Comparison of ENCODE assay signal across 8 mouse cellular contexts in genomic region chr1:65178126-65178901, GRCm38 (mm10). TPM values are rescaled to one million over a fixed set of nuclear protein-coding genes. Genes with fewer than 3 reads are reported as not detected.
DNase-seq lines count a peak whose midpoint lies in the region; ATAC-seq and TF ChIP-seq lines count a peak whose summit lies in the region.

No protein-coding gene starts in this region.

- H3K4me1 ChIP-seq in forebrain, embryonic 14.5 days (ENCODE audit: control insufficient read depth, insufficient read depth, low read length): peaks cover 19% of the 10 kb centered on the region
- peaks cover 7% of the 10 kb centered on the region for H3K4me1 ChIP-seq in lung, adult 2 months (ENCODE audit: control insufficient read depth, insufficient read depth, low read length)

- WGBS in forebrain, embryonic 14.5 days: 7% methylated on average over 27 of the region's 27 CpGs
- 1% methylated on average over 27 of the region's 27 CpGs for WGBS in lung, adult 2 months

- peak overlapping the region; percentile 75 for H3K4me3 ChIP-seq in forebrain, embryonic 14.5 days (ENCODE audit: low read depth, low read length)
- H3K4me3 ChIP-seq in lung, adult 2 months (replicated peaks; ENCODE audit: extremely low read depth, low read depth, low read length): peak overlapping the region; percentile 71

- H3K27ac ChIP-seq in forebrain, embryonic 14.5 days (ENCODE audit: low read depth, low read length): peak overlapping the region; percentile 98

- H3K27me3 ChIP-seq in forebrain, embryonic 14.5 days (replicated peaks; ENCODE audit: control insufficient read depth, insufficient read depth, low read length): no peaks in the 10 kb centered on the region

- intact Hi-C loops in heart, postnatal 25 days (cut with DNase I): loop anchor here (2.0 kb wide), 2 partner anchors 66 to 132 kb away; no protein-coding TSS in a partner anchor

- ATAC-seq in forebrain, embryonic 14.5 days: peak; percentile 82
- ATAC-seq in neutrophil, adult 5-6 weeks (ENCODE audit: extremely low read depth, insufficient number of reproducible peaks, low FRiP score, poor library complexity, severe bottlenecking): peak; percentile 91

- H3K9me3 ChIP-seq in forebrain, embryonic 14.5 days (replicated peaks; ENCODE audit: control insufficient read depth, low read length): no peaks in the 10 kb centered on the region

- H3K4me2 ChIP-seq in forebrain, embryonic 14.5 days (ENCODE audit: low read length): peak overlapping the region; percentile 55

- TF ChIP-seq POLR2A in lung, adult 2 months (IDR thresholded peaks at IDR 0.05; ENCODE audit: borderline replicate concordance, extremely low read depth, low read depth, low read length): peak; percentile 54; the same call in 1 of the 2 replicates

- H3K36me3 ChIP-seq in forebrain, embryonic 14.5 days (ENCODE audit: control insufficient read depth, insufficient read depth, low read length): peaks cover 14% of the 10 kb centered on the region

- peak; percentile 99 for DNase-seq in ES-CJ7 (ENCODE audit: low read depth, low spot score)
- DNase-seq in cerebellum, adult 11 months: peak; percentile 84
- DNase-seq in forebrain, embryonic 14.5 days (ENCODE audit: low spot score): peak; percentile 93
- DNase-seq in heart, postnatal 25 days (ENCODE audit: low spot score): peak; percentile 93
- DNase-seq in layer of hippocampus, adult 18-20 months (ENCODE audit: low spot score in 2 of 2): peak; percentile 86 to 95
- peak; percentile 96 for DNase-seq in lung, adult 2 months
- peak; percentile 84 to 88 for DNase-seq in thymus, adult 18-20 months

- peak overlapping the region; percentile 88 for H3K9ac ChIP-seq in forebrain, embryonic 14.5 days (ENCODE audit: low read length)

- peak; percentile 70 for TF ChIP-seq CTCF in lung, adult 2 months (IDR thresholded peaks at IDR 0.05; ENCODE audit: insufficient read depth, low read length)

RNA-seq across cellular contexts. Expression of gene Idh1, which starts 8.0 kb away (rescaled TPM):
- polyA plus RNA-seq in forebrain, embryonic 14.5 days (2014; fragmentation: Nextera tagmentation; extraction: Ambion mirVana): 535 and 539 TPM in 2 replicates
- total RNA-seq in heart, postnatal 25 days (2021): 10 to 100 TPM; 65.9 to 74.1 TPM
- total RNA-seq in layer of hippocampus, adult 18-20 months (2021): 10 to 100 TPM; 40.0 to 47.8 TPM
- 18.3 and 32.7 TPM in 2 replicates for polyA plus RNA-seq in lung, adult 2 months (2012; rRNA removed)
- total RNA-seq in neutrophil, adult 5-6 weeks (2017): 40.1 and 48.5 TPM in 2 replicates

RNA-seq across cellular contexts. Expression of gene Pikfyve, which starts 8.2 kb away (rescaled TPM):
- polyA plus RNA-seq in forebrain, embryonic 14.5 days (2014; fragmentation: Nextera tagmentation; extraction: Ambion mirVana): 19.3 and 20.9 TPM in 2 replicates
- total RNA-seq in heart, postnatal 25 days (2021): 10 to 100 TPM; 10.5 to 11.2 TPM
- total RNA-seq in layer of hippocampus, adult 18-20 months (2021): 10 to 100 TPM; 39.2 to 42.2 TPM
- 5.6 and 8.1 TPM in 2 replicates for polyA plus RNA-seq in lung, adult 2 months (2012; rRNA removed)
- total RNA-seq in neutrophil, adult 5-6 weeks (2017): 64.1 and 69.4 TPM in 2 replicates

RNA-seq across cellular contexts. Expression of gene D630023F18Rik, which starts 55.3 kb away (rescaled TPM):
- polyA plus RNA-seq in forebrain, embryonic 14.5 days (2014; fragmentation: Nextera tagmentation; extraction: Ambion mirVana): 0.79 and 0.99 TPM in 2 replicates
- total RNA-seq in heart, postnatal 25 days (2021): not detected
- 1 to 10 TPM; 9.3 to 9.5 TPM for total RNA-seq in layer of hippocampus, adult 18-20 months (2021)
- 0.05 and 0.06 TPM in 2 replicates for polyA plus RNA-seq in lung, adult 2 months (2012; rRNA removed)
- total RNA-seq in neutrophil, adult 5-6 weeks (2017): not detected in 2 replicates

RNA-seq across cellular contexts. Expression of gene Gm28845, which starts 59.0 kb away (rescaled TPM):
- polyA plus RNA-seq in forebrain, embryonic 14.5 days (2014; fragmentation: Nextera tagmentation; extraction: Ambion mirVana): not detected in 2 replicates
- not detected for total RNA-seq in heart, postnatal 25 days (2021)
- under 1 TPM in 1 of 2 experiments, not detected in 1; 0.54 TPM for total RNA-seq in layer of hippocampus, adult 18-20 months (2021)
- polyA plus RNA-seq in lung, adult 2 months (2012; rRNA removed): not detected in 2 replicates
- not detected in 2 replicates for total RNA-seq in neutrophil, adult 5-6 weeks (2017)

Comparison
In these comparisons a context has a peak if more than half of its experiments do, and no peak if none do; other contexts are left out.
1. Peak in every context shown above with its lines: DNase-seq, ATAC-seq, H3K4me3 ChIP-seq and H3K27ac ChIP-seq.
2. RNA of gene D630023F18Rik, which starts 55.3 kb away (total RNA-seq): 9.3 to 9.5 TPM in layer of hippocampus, adult 18-20 months; not detected in heart, postnatal 25 days and not detected in neutrophil, adult 5-6 weeks; every median in the first group is over 10 times any median in the second.